Mouse (Mus musculus) layer of hippocampus, adult 9-11 months (tissue): Measurements from ENCODE around the gene Has3.
"Not testable (repeated sequence)": the region's sequence is repeated elsewhere in the genome, so short reads cannot be mapped to it uniquely, and the experiment has no call there.

ENCODE experiments used
- DNase-seq: peaks from one replicate; pipeline ENCODE4 v3.0.0; 2022

Gene Has3

GRCm38 (mm10) chr8:106887336-106888189 is 17.5 kb downstream of the Has3 start:
- no peak for DNase-seq

GRCm38 (mm10) chr8:106888803-106889202 is 18.8 kb downstream of the Has3 start:
- DNase-seq = no peak

GRCm38 (mm10) chr8:106892210-106892805 is 22.3 kb downstream of the Has3 start:
- no peak for DNase-seq

- no peak for DNase-seq
Observed at GRCm38 (mm10) chr8:106892806-106893451, 22.9 kb downstream of the Has3 start.

- DNase-seq = peak; percentile 81
Observed at GRCm38 (mm10) chr8:106893481-106894156, 23.6 kb downstream of the Has3 start, which contains the start of gene Utp4. Gene Utp4, plus strand, starts transcription at chr8:106893636.

DNA sequence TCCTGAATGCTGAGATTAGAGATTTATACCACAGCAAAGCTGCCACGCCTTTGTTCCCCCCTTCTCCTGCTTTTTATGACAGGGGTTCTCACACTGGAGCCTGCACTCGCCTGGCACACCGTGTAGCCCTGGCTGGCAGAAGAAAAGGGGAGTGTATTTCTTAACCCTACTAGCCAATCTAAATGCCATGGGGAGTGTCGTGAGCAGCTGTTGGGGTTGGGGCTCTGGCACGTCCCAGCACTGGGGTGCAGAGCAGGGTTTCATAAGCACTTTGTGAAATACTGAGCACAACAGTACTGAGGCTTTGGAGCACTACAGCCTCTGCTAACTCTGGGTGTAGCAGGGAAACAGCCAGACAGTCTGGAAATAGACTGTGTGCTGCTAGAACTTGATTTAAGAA is 29.4 kb downstream of the Has3 start:
- no peak for DNase-seq

DNA sequence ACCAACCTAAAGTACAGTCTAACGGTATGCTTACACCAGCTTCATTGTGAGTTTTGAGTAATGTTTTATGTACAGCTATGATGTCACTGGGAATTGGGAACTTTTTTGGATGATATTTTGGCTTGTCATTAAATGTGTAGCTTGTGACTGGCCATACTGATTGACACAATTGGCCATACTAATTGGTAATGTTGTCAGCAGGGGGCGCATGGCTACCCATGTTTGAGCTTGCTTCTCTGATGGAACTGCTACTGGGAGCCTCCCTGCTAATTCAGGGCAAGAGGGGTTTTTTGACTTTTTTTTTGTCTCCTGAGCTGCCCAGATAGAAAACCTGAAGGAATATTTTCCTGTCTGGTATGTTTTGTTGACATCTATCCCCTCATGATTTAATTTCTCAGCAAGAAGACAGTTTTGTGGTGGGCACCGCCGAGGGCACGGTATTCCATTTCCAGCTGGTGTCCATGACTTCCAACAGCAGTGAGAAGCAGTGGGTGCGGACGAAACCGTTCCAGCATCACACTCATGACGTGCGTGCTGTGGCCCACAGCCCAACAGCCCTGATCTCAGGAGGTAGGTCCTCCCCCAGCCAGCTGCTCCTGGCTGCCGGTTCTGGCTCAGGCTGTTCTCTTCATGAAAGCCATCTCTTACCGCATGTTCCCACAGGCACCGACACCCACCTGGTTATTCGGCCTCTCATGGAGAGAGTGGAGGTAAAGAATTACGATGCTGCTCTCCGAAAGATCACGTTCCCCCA is 35.9 kb downstream of the Has3 start:
- peak; percentile 93 for DNase-seq

GRCm38 (mm10) chr8:106906635-106907034 is 36.6 kb downstream of the Has3 start:
- DNase-seq = no peak

- no peak for DNase-seq
Observed at GRCm38 (mm10) chr8:106907450-106907849, 37.4 kb downstream of the Has3 start.

DNA sequence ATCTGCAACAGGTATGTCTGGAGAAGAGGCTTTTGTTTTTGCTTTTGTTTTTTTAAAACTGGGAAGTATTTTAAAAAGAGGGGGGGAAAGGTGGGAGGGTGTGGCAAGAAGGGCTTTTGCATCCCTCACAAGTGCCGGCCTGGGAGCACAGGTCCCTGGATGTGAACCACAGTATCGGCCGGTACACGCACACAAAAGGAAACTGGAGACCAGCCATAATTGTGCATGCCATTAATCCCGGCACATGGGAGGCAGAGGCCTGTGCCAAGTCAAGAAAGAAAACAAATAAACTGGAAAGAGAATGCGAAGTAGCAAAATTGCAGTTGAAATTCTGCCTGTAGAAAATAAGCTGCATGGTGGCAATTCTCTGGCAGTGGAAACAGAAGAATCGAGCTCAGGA is 38.2 kb downstream of the Has3 start:
- no peak for DNase-seq

DNA sequence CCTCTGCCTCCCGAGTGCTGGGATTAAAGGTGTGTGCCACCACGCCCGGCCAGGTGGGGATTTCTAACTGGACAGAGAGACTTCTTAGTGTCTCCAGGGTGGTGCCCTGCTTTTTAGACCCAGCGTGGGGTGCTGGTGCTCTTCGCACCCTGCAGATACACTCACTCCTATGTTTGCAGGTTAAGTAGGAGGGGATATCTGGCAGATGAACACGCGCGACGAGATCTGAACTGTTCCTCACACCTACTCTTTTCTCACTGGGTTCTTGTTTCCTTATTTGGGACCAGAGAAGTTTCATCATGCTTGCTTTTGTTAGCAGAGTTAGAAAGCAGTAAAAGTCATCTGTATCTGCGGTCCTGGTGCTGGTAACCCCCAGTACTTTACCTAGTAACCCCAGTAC is 43.6 kb downstream of the Has3 start:
- no peak for DNase-seq

DNA sequence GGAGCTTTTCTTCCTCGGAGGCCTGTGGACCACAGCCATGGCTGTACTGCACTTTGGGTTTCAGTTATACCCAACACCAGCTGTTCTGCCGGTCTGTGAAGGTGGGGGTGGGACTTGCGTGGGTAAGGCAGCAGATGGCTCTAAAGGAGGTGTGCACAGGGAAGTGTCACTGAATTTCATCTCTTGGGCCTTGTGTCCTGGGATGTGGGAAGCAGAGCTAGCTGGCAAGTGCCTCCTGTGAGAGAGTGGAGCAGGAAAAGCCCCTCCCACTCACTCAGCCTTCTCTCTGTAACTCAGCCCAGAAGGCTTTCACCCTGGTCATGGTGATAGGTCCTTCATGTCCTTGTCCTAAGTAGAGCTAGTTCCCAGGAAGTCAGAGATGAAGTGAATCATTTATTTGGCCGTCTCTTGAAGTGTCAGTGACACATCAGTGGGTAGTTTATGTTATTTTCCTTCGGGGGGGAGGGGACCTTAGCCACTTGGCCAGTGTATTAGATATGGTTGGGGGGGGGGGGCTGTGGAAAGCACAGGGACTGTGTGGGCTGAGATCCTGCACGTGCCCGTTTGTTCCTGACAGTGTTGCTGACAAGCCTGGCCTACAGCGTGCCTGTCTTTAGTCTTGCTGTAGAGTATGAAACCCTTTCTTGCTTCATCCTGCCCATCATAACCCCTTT is 49.8 kb downstream of the Has3 start:
- DNase-seq = peak; percentile 83

- DNase-seq = no peak
Observed at GRCm38 (mm10) chr8:106920395-106920741, 50.3 kb downstream of the Has3 start.

GRCm38 (mm10) chr8:106924057-106924456 is 54.0 kb downstream of the Has3 start:
- no peak for DNase-seq

DNA sequence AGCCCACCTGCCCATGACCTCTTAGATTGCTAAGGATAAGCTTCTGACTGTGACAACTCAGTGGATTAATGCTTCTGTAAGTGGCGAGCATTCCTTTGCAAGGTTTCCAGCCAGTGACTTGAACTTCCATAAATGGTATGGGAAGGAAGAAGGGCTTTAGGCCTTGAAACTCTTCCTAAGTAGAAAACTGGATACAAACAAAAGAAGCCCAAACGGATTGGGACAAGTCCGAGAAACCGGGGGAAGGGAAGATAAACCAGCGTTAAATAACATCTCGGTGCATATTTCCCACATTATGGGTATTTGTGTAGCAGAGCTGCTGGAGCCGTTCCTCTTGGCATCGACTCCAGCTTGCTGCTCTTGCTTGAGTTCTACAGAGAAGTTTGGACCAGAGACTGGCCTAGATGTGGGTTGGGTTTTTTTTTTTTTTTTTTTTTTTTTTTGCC is 54.9 kb downstream of the Has3 start:
- peak; percentile 67 for DNase-seq

DNA sequence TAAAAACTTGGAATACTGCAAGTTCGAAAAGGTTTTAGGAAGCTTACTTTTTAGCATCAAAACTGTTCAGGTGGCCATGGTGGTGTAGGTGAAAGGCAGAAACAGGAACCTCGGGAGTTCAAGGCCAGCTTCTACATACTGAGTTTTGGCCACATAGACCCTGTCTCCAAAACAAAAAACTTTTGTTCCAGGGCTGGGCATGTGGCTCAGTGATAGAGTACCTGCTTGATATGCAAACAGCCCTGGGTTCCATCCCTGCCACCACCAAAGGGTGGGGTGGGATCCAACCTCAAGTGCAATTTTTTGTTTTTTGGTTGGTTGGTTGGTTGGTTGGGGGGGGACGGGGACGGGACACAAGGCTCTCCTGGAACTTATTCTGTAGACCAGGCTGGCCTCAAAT is 55.4 kb downstream of the Has3 start:
- no peak for DNase-seq

DNA sequence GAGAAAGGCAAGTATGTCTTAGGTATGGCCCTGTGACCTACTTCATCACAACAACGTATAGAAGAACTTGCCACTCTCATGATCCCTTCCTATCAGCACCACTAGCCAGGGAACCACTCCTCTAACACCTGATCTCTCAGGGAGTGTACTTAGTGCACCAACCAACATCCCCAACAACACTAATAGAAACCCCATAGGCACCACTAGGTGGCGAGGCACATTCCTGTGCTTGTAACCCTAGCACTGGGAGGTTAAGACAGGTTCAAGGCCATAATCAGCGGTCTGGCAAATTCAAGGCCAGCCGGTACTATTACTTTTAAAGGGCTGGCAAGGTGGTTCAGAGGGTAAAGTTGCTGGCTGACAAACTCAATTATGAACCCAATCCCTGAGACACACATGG is 57.2 kb downstream of the Has3 start:
- DNase-seq = no peak

DNA sequence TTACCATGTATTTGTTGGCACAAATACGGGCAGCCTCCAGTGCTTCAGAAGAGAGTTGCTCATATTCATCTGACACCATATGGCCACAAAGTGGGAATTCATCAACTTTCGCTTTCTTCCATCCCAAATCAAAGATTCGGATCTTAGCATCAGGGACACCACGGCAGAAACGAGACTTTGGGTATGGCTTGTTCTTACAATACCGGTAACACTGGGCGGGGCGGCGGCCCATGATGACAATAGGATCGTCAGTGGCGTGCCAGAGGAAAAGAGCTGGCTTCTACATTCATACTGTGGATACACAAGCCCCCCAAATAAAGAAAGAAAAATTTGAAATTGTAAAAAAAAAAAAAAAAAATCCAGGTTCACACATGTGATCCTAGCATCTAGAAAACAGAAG is 58.1 kb downstream of the Has3 start:
- DNase-seq = not testable (repeated sequence)

DNA sequence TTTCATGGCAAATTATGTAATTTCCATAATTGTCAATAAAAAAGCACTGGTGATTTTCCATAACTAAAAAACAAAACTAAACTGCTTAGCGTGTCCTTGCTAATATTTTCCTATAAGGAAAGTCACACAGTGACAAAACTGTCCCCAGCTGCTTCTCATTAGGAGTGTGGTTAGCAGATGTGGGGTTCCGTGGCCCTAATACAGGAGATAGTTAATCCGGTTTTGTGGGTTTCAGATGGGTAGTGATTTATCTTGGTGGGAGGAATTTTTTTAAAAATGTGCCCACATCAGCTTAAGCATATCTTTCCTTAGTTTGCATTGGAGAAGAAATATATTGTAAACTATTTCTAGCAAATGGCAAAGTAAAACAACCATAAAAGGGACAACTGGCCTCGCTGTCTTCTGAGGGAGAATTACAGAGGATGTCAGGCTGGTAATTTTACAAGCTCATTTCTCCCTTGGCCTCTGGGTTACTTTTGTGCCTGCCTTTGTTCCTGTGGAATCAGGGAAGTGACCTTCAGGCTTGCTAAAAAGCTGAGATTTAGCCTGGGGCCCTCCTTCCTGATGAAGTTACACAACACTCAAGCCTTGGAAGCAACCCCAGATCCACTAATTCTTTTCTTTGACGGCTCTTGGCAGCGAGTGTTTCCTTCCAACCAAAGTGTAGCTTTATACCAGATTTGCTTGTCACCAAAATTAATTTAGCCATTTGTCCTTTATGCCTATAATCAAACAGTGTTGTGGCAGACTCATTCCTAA is 59.3 kb downstream of the Has3 start:
- no peak for DNase-seq

GRCm38 (mm10) chr8:106929921-106930320 is 59.9 kb downstream of the Has3 start:
- no peak for DNase-seq

- no peak for DNase-seq
Observed at GRCm38 (mm10) chr8:106932376-106933065, 62.5 kb downstream of the Has3 start.
